Mouse (Mus musculus) liver, postnatal 0 days (tissue): ENCODE results near the gene Alas2. TPM values are rescaled to one million over a fixed set of nuclear protein-coding genes. Genes with fewer than 3 reads are reported as not detected.

Experiments
- ATAC-seq: fragments of 200-750 bp; cut with Nextera tagmentation; 2 replicates; pipeline ENCODE4 v1.8.0; 2017; ENCODE audit warnings: mild to moderate bottlenecking, moderate library complexity
- DNase-seq: peaks from one replicate; pipeline ENCODE4 v3.0.0-alpha.2; 2016
- H3K27ac ChIP-seq: fragments of 300-500 bp; sonication (generic); 2 replicates; pipeline ENCODE4 v1.5.1; 2014; ENCODE audit warnings: antibody characterized with exemption, moderate library complexity, mild to moderate bottlenecking, low read depth
- H3K27me3 ChIP-seq: fragments of 300-500 bp; sonication (generic); 2 replicates; pipeline ENCODE4 v1.6.1; 2014; ENCODE audit warnings: low read length, control low read depth, mixed read lengths; ENCODE audit not compliant: insufficient read depth
- H3K36me3 ChIP-seq: fragments of 300-500 bp; sonication (generic); replicated peaks from 2 replicates; pipeline ENCODE4 v1.6.1; 2014; ENCODE audit warnings: mild to moderate bottlenecking, control low read depth, low read length, moderate library complexity, mixed read lengths; ENCODE audit not compliant: insufficient read depth
- H3K4me1 ChIP-seq: fragments of 300-500 bp; sonication (generic); 2 replicates; pipeline ENCODE4 v1.6.1; 2014; ENCODE audit warnings: antibody characterized with exemption, mild to moderate bottlenecking, control low read depth; ENCODE audit not compliant: insufficient read depth
- H3K4me2 ChIP-seq: fragments of 300-500 bp; sonication (generic); 2 replicates; pipeline ENCODE4 v1.6.1; 2014; ENCODE audit warnings: low read depth, mild to moderate bottlenecking, low read length, moderate library complexity, mixed read lengths
- H3K4me3 ChIP-seq: fragments of 300-500 bp; sonication (generic); 2 replicates; pipeline ENCODE4 v1.5.1; 2014; ENCODE audit warnings: low read depth, low read length
- H3K9ac ChIP-seq: fragments of 300-500 bp; sonication (generic); replicated peaks from 2 replicates; pipeline ENCODE4 v1.6.1; 2014; ENCODE audit warnings: mild to moderate bottlenecking, moderate library complexity
- H3K9me3 ChIP-seq: fragments of 300-500 bp; sonication (generic); 2 replicates; pipeline ENCODE4 v1.6.1; 2016; ENCODE audit warnings: mild to moderate bottlenecking, control low read depth, low read length, mixed read lengths
- CTCF ChIP-seq: sonication (generic); IDR thresholded peaks from 2 replicates; pipeline ENCODE4 v1.5.1; 2016; ENCODE audit warnings: antibody characterized with exemption, low read depth
- EP300 ChIP-seq: IDR thresholded peaks from 2 replicates; pipeline ENCODE4 v1.6.1; 2016; ENCODE audit warnings: antibody characterized with exemption, low read depth, mild to moderate bottlenecking
- WGBS: fragments of 180-500 bp; shearing (Covaris S2); extraction: QIAGEN DNeasy Blood & Tissue Kit; methylation state at CpG from one replicate; pipeline ENCODE4 v1.1.7; 2014; ENCODE audit not compliant: insufficient replicate concordance; 5-methylcytosine and 5-hydroxymethylcytosine counted together
- polyA plus RNA-seq: library from polyadenylated mRNA; unstranded; fragments of >200 nt; fragmentation: Nextera tagmentation; extraction: Ambion mirVana; gene quantifications from 2 replicates; pipeline ENCODE4 v1.2.1, GENCODE M21; 2015

Alas2 gene
- polyA plus RNA-seq, 1 experiment from 2014 or later: 444 TPM

DNA sequence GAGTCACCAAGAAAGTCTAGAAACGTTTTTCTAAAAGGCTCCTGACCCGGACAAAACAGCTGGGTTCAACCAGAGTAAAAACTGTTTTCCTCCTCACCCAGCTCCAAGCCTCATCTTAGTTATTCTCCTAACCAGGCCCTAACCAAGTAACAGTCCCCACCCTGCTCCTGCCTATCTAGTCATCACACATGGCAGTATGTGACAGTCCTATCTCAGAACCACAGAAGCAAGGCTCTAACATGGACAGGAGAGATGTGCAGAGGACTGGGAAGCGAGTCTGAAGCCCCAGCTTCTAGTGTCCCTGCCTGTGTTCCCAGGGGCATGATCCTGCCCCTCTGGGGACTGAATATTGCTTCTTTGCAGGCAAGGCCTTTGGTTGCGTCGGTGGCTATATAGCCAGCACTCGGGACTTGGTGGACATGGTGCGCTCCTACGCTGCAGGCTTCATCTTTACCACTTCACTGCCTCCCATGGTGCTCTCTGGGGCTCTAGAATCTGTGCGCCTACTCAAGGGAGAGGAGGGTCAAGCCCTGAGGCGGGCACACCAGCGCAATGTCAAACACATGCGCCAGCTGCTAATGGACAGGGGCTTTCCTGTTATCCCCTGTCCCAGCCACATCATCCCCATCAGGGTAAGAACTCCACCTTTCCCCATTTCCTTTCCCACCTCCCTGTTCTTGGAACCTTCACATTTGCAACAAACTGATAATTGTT is 17.6 kb downstream of the Alas2 start:
- Histone ChIP-seq H3K4me3 (no peak overlapping the region), H3K36me3 (peaks cover 35% of the 10 kb centered on the region), H3K9me3 (no peaks in the 10 kb centered on the region), H3K4me1 (no peaks in the 10 kb centered on the region; the same call in 1 of the 2 replicates), H3K9ac (no peak overlapping the region), H3K27ac (peak overlapping the region; percentile 77), H3K4me2 (0 out of 2 replicates have a peak overlapping the region, but pooled peaks have one; percentile 35), H3K27me3 (no peaks in the 10 kb centered on the region)
- ATAC-seq (peak; percentile 100), DNase-seq (peak; percentile 33)
- 73% methylated on average over 11 of the region's 12 CpGs for WGBS
- peak; percentile 99 for TF ChIP-seq EP300
- TF ChIP-seq CTCF: no peak

DNA sequence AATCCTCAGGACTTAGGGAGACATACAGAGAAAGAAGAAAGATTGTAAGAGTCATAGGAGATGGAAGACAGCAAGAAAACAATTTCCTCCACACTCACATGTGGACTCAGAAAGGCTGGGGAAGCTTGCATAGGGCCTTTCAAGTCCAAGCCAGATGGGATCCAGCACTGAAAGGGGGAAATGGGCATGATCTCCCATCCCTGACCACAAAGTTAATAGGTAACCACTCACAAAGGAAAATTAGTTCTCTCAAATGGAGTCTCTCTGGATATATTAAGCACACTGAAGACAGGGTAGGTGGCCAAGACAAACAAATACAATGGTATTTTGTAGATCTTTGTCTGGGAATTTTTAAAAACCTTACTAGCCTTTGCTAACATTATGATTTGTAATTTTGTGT is 34.7 kb downstream of the Alas2 start:
- no peak for DNase-seq
- Histone ChIP-seq H3K4me1 (no peaks in the 10 kb centered on the region), H3K9ac (no peak overlapping the region), H3K36me3 (peaks cover 3% of the 10 kb centered on the region), H3K9me3 (no peaks in the 10 kb centered on the region), H3K27ac (no peak overlapping the region), H3K4me2 (no peak overlapping the region), H3K27me3 (no peaks in the 10 kb centered on the region), H3K4me3 (no peak overlapping the region)
- no peak for TF ChIP-seq EP300
- TF ChIP-seq CTCF: no peak
- no peak for ATAC-seq

DNA sequence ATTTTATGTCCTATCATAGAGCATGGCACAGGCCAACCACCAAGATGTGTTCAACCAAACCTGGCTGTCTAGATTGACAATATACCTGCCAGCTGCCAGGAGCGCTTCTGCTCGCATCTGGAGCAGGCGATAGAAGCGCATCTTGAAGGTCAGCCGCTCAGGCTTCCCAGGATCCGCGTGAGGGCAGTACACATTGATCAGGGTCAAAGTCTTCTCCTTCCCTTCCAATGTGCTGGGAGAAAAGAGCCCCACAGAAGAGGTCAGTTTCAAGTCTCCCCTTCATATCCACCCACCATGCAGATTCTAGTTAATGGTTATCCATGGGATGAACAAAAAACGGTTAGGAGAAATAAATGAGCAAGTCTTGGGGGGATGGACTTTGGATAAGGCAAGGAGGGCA is 37.9 kb downstream of the Alas2 start:
- no peak for ATAC-seq

DNA sequence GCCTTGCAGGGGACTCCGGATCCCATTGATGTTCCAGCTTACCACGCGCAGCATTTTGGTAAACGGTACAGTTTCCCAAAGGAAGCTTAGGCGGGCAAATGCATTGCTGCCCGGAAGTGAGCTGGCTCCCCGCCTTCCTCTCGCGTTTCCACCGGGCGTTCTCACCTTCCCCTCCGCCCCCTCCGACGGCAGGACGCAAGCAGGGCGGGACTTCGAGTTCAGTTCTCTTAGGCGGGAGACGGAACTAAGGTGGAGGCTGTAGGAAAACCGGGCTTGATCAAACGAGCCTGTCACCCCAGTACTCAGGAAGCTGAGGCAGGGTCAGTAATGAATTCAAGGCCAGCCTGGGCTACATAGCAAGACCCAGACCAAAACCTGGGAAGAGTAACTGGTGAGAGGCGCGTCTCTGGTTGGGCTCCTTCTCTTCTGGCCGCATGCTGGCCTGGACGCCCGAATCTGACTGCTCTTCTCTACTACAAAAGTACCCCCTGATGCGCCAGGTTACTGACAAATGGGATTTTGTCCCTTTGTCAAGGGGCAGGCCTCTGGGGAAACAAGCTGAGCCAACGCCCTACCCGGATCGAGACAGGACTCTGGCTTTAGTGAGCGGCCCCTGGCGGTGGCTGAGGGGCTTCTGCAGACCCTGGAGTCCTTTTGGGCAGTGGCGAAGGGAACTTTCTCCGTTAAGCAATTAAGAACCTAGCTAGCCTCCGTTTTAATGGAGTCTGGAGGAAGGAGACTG is 41.0 kb downstream of the Alas2 start, which contains the start of gene Pfkfb1:
Pfkfb1 (plus strand) TSS at position 207 of the 742 bp plus-strand sequence.
- Histone ChIP-seq H3K9ac (peak within 1 kb of the TSS; percentile 74), H3K4me1 (peaks cover 3% of the 10 kb centered on the region; the same call in 1 of the 2 replicates), H3K27ac (peak within 1 kb of the TSS; percentile 91), H3K4me2 (peak within 1 kb of the TSS; percentile 78), H3K4me3 (peak within 1 kb of the TSS; percentile 63), H3K36me3 (peaks cover 3% of the 10 kb centered on the region; the same call in 1 of the 2 replicates), H3K9me3 (no peaks in the 10 kb centered on the region), H3K27me3 (no peaks in the 10 kb centered on the region)
- TF ChIP-seq EP300: no peak
- TF ChIP-seq CTCF: peak; percentile 70
- DNase-seq: peak; percentile 84
- ATAC-seq: peak; percentile 94
- 15% methylated on average over 35 of the region's 35 CpGs for WGBS

More for the DNA sequence above, 37.9 kb downstream of the Alas2 start:
- no peak overlapping the region for H3K9ac ChIP-seq
- no peaks in the 10 kb centered on the region for H3K9me3 ChIP-seq
- H3K27ac ChIP-seq: no peak overlapping the region
- peaks cover 3% of the 10 kb centered on the region for H3K36me3 ChIP-seq
- no peak for TF ChIP-seq CTCF
- no peak for TF ChIP-seq EP300
- DNase-seq: no peak
- H3K4me3 ChIP-seq: no peak overlapping the region
- 87% methylated on average over 8 of the region's 8 CpGs for WGBS
- H3K4me2 ChIP-seq: no peak overlapping the region
- peaks cover 3% of the 10 kb centered on the region; the same call in 1 of the 2 replicates for H3K4me1 ChIP-seq
- H3K27me3 ChIP-seq: no peaks in the 10 kb centered on the region

DNA sequence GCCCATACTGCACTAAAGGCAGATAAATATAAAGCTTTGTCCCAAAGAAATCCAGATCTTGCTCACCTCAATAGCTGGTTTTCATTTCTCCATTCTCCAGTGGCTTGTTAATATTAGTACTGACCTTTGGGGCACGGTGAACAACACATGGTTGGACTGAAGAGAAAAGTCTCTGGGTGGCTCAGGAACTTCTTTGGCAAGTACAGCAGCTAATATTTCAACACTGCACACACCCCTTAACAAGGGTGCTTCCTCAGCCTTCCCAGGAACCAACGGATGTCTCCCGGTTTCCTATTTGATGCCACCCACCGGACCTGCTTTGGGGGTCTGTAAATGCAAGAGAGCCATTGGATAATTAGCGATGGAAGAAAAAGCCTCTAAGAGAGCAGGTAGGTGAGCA is 42.5 kb downstream of the Alas2 start, which contains the start of gene Apex2:
Apex2 (minus strand) TSS at position 173 of the 400 bp plus-strand sequence.
- Histone ChIP-seq H3K9me3 (no peaks in the 10 kb centered on the region), H3K36me3 (peaks cover under 1% of the 10 kb centered on the region; the same call in 1 of the 2 replicates), H3K4me1 (peaks cover 3% of the 10 kb centered on the region; the same call in 1 of the 2 replicates), H3K27ac (peak within 1 kb of the TSS; percentile 91), H3K27me3 (no peaks in the 10 kb centered on the region), H3K4me2 (peak within 1 kb of the TSS; percentile 78), H3K9ac (peak within 1 kb of the TSS; percentile 74), H3K4me3 (peak within 1 kb of the TSS; percentile 63)
- TF ChIP-seq CTCF (no peak), EP300 (no peak)
- WGBS: 71% methylated on average over 5 of the region's 5 CpGs
- ATAC-seq: no peak
- no peak for DNase-seq

DNA sequence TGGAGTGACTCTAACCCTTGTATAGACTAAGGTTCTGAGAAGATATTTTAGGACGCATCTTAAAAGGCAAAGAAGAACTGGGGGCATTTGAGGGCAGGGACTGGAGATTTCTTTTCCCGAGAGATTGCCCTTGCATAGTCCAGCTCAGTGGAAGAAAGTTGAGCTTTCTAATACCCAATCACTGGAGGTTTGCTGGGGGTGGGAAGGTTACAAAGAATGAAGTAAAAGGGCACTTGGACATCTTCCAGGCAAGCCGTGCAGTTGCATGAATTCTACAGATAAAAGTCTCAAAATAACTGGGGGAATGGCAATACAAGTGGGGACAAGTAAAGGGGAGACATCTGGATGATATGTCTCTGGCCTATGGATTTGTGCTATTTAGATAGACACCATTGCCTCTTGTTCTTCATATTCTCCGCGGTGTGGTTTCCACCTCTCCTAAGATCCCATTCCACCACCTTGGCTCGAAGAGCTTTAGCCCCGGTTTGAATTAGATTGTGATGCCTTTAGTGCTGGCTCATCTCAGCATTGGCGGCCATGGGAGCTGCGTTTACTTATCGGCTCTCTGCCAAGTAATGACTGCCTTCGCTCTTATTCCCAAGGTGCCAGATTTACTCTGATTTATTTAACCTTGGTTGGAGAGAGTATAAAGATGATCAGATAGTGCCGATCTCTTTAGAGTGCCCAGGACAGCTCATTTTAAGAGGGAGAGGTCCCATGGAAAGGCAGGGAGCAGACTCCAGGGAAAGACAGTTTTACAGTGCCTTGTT is 46.3 kb downstream of the Alas2 start:
- H3K36me3 ChIP-seq: no peaks in the 10 kb centered on the region
- WGBS: 72% methylated on average over 12 of the region's 12 CpGs
- peak overlapping the region; percentile 90 for H3K27ac ChIP-seq
- TF ChIP-seq CTCF (no peak), EP300 (0 out of 2 replicates have a peak, but pooled peaks have one; percentile 31)
- no peaks in the 10 kb centered on the region for H3K27me3 ChIP-seq
- no peak overlapping the region for H3K9ac ChIP-seq
- H3K4me2 ChIP-seq: peak overlapping the region; percentile 57; the same call in 1 of the 2 replicates
- no peak overlapping the region for H3K4me3 ChIP-seq
- DNase-seq: no peak
- H3K9me3 ChIP-seq: no peaks in the 10 kb centered on the region
- no peaks in the 10 kb centered on the region for H3K4me1 ChIP-seq
- ATAC-seq: peak; percentile 49
